Mouse (Mus musculus): ENCODE results near the gene Lmtk3. TPM values are rescaled to one million over a fixed set of nuclear protein-coding genes. Genes with fewer than 3 reads are reported as not detected.

Gene Lmtk3
- 0.09 TPM in 1 of 2 replicates, not detected in the other for total RNA-seq (2015)
- total RNA-seq (2017): not detected in 2 replicates

- ATAC-seq (ENCODE audit: poor library complexity, severe bottlenecking): peak; percentile 55
Measured at GRCm38 (mm10) chr7:45783511-45784091, at the start of gene Lmtk3. Gene Lmtk3, plus strand, starts transcription at chr7:45783738.

- peak; percentile 74 for ATAC-seq (ENCODE audit: poor library complexity, severe bottlenecking)
Measured at GRCm38 (mm10) chr7:45739162-45739763, 44.3 kb upstream of the Lmtk3 start.

GRCm38 (mm10) chr7:45739820-45740219 lies 43.7 kb upstream of the Lmtk3 start:
- ATAC-seq (ENCODE audit: poor library complexity, severe bottlenecking): no peak

GRCm38 (mm10) chr7:45741308-45741707 lies 42.2 kb upstream of the Lmtk3 start:
- ATAC-seq (ENCODE audit: poor library complexity, severe bottlenecking): peak; percentile 74

GRCm38 (mm10) chr7:45741777-45742176 lies 41.8 kb upstream of the Lmtk3 start:
- ATAC-seq (ENCODE audit: poor library complexity, severe bottlenecking): peak; percentile 82

- ATAC-seq (ENCODE audit: poor library complexity, severe bottlenecking): peak; percentile 21; the same call in 1 of the 2 replicates
Measured at GRCm38 (mm10) chr7:45742338-45742737, 41.2 kb upstream of the Lmtk3 start.

GRCm38 (mm10) chr7:45744387-45744786 lies 39.2 kb upstream of the Lmtk3 start:
- ATAC-seq (ENCODE audit: poor library complexity, severe bottlenecking): no peak

- no peak for ATAC-seq (ENCODE audit: poor library complexity, severe bottlenecking)
Measured at GRCm38 (mm10) chr7:45746518-45746917, 37.0 kb upstream of the Lmtk3 start.

- ATAC-seq (ENCODE audit: poor library complexity, severe bottlenecking): no peak
Measured at GRCm38 (mm10) chr7:45747450-45747849, 36.1 kb upstream of the Lmtk3 start.

- ATAC-seq (ENCODE audit: poor library complexity, severe bottlenecking): no peak
Measured at GRCm38 (mm10) chr7:45748110-45748509, 35.4 kb upstream of the Lmtk3 start.

- no peak for ATAC-seq (ENCODE audit: poor library complexity, severe bottlenecking)
Measured at GRCm38 (mm10) chr7:45749401-45749800, 34.1 kb upstream of the Lmtk3 start.

GRCm38 (mm10) chr7:45750162-45750561 lies 33.4 kb upstream of the Lmtk3 start:
- ATAC-seq (ENCODE audit: poor library complexity, severe bottlenecking): no peak

- ATAC-seq (ENCODE audit: poor library complexity, severe bottlenecking): no peak
Measured at GRCm38 (mm10) chr7:45755703-45756102, 27.8 kb upstream of the Lmtk3 start.

GRCm38 (mm10) chr7:45759400-45759799 lies 24.1 kb upstream of the Lmtk3 start:
- no peak for ATAC-seq (ENCODE audit: poor library complexity, severe bottlenecking)

GRCm38 (mm10) chr7:45760151-45760550 lies 23.4 kb upstream of the Lmtk3 start:
- ATAC-seq (ENCODE audit: poor library complexity, severe bottlenecking): no peak

GRCm38 (mm10) chr7:45765995-45766394 lies 17.5 kb upstream of the Lmtk3 start:
- ATAC-seq (ENCODE audit: poor library complexity, severe bottlenecking): no peak

- no peak for ATAC-seq (ENCODE audit: poor library complexity, severe bottlenecking)
Measured at GRCm38 (mm10) chr7:45766764-45767163, 16.8 kb upstream of the Lmtk3 start.

- no peak for ATAC-seq (ENCODE audit: poor library complexity, severe bottlenecking)
Measured at GRCm38 (mm10) chr7:45767500-45767899, 16.0 kb upstream of the Lmtk3 start.

GRCm38 (mm10) chr7:45770427-45771082 lies 13.0 kb upstream of the Lmtk3 start:
- ATAC-seq (ENCODE audit: poor library complexity, severe bottlenecking): no peak

GRCm38 (mm10) chr7:45771101-45771500 lies 12.4 kb upstream of the Lmtk3 start:
- peak; percentile 56 for ATAC-seq (ENCODE audit: poor library complexity, severe bottlenecking)

GRCm38 (mm10) chr7:45775237-45775636 lies 8.3 kb upstream of the Lmtk3 start:
- ATAC-seq (ENCODE audit: poor library complexity, severe bottlenecking): no peak

- peak; percentile 66 for ATAC-seq (ENCODE audit: poor library complexity, severe bottlenecking)
Measured at GRCm38 (mm10) chr7:45779081-45779641, 4.4 kb upstream of the Lmtk3 start.

Data from megakaryocyte, adult 5-6 weeks (primary cell).